Mouse (Mus musculus) forebrain, embryonic 14.5 days (tissue): Measurements from ENCODE around the gene Zfp655. TPM values are rescaled to one million over a fixed set of nuclear protein-coding genes. Genes with fewer than 3 reads are reported as not detected.

Experiments used
- ATAC-seq: fragments of 200-750 bp; cut with Nextera tagmentation; 2 replicates; pipeline ENCODE4 v1.8.0; 2017; ENCODE audit warnings: mild to moderate bottlenecking, moderate library complexity
- DNase-seq: peaks from one replicate; pipeline ENCODE4 v3.0.0-alpha.2; 2015; ENCODE audit warnings: low spot score
- H3K27ac ChIP-seq: fragments of 300-500 bp; sonication (generic); 2 replicates; pipeline ENCODE4 v1.5.1; 2014; ENCODE audit warnings: low read depth, mild to moderate bottlenecking, control low read depth, low read length, moderate library complexity
- H3K27me3 ChIP-seq: fragments of 300-500 bp; sonication (generic); replicated peaks from 2 replicates; pipeline ENCODE4 v1.6.1; 2014; ENCODE audit warnings: low read length, control low read depth, mixed read lengths; ENCODE audit not compliant: control insufficient read depth, insufficient read depth
- H3K36me3 ChIP-seq: fragments of 300-500 bp; sonication (generic); 2 replicates; pipeline ENCODE4 v1.6.1; 2014; ENCODE audit warnings: low read length, control low read depth; ENCODE audit not compliant: control insufficient read depth, insufficient read depth
- H3K4me1 ChIP-seq: fragments of 300-500 bp; sonication (generic); 2 replicates; pipeline ENCODE4 v1.6.1; 2014; ENCODE audit warnings: antibody characterized with exemption, low read length, control low read depth; ENCODE audit not compliant: control insufficient read depth, insufficient read depth
- H3K4me2 ChIP-seq: fragments of 300-500 bp; sonication (generic); 2 replicates; pipeline ENCODE4 v1.6.1; 2014; ENCODE audit warnings: mild to moderate bottlenecking, control low read depth, low read length
- H3K4me3 ChIP-seq: fragments of 300-500 bp; sonication (generic); 2 replicates; pipeline ENCODE4 v1.5.1; 2014; ENCODE audit warnings: low read depth, low read length, control low read depth
- H3K9ac ChIP-seq: fragments of 300-500 bp; sonication (generic); 2 replicates; pipeline ENCODE4 v1.6.1; 2014; ENCODE audit warnings: mild to moderate bottlenecking, low read length, control low read depth, moderate library complexity
- H3K9me3 ChIP-seq: fragments of 300-500 bp; sonication (generic); replicated peaks from 2 replicates; pipeline ENCODE4 v1.6.1; 2016; ENCODE audit warnings: low read length, control low read depth, mixed read lengths; ENCODE audit not compliant: control insufficient read depth
- WGBS: fragments of 180-500 bp; shearing (Covaris S2); extraction: QIAGEN DNeasy Blood & Tissue Kit; methylation state at CpG from one replicate; pipeline ENCODE4 v1.1.7; 2014; 5-methylcytosine and 5-hydroxymethylcytosine counted together
- polyA plus RNA-seq: library from polyadenylated mRNA; unstranded; fragments of >200 nt; fragmentation: Nextera tagmentation; extraction: Ambion mirVana; gene quantifications from 2 replicates; pipeline ENCODE4 v1.2.1, GENCODE M21; 2014

Zfp655 gene
- polyA plus RNA-seq, 1 experiment from 2014 or later, result 42.8 TPM

GRCm38 (mm10) chr5:145292398-145292797, 60.9 kb downstream of the Zfp655 start:
- Histone ChIP-seq H3K27ac (no peak overlapping the region), H3K4me2 (no peak overlapping the region), H3K4me1 (no peaks in the 10 kb centered on the region), H3K9ac (no peak overlapping the region), H3K9me3 (no peaks in the 10 kb centered on the region), H3K27me3 (no peaks in the 10 kb centered on the region), H3K36me3 (peaks cover 59% of the 10 kb centered on the region), H3K4me3 (no peak overlapping the region)
- WGBS, result 96% methylated on average over 6 of the region's 6 CpGs
- no peak for ATAC-seq
- DNase-seq, result no peak

Other genes starting within 250 kb of the Zfp655 start
- not detected in 2 replicates for gene Gm4871, start 199.0 kb upstream of the Zfp655 start, polyA plus RNA-seq
- gene 1700018F24Rik, start 188.7 kb upstream of the Zfp655 start, polyA plus RNA-seq, result not detected in 2 replicates
- gene Arpc1a, start 147.9 kb upstream of the Zfp655 start, polyA plus RNA-seq, result 241 and 263 TPM in 2 replicates
- not detected in 2 replicates for gene Kpna7, start 147.7 kb upstream of the Zfp655 start, polyA plus RNA-seq
- 48.8 and 50.3 TPM in 2 replicates for gene Arpc1b, start 117.5 kb upstream of the Zfp655 start, polyA plus RNA-seq
- gene Pdap1, start 91.5 kb upstream of the Zfp655 start, polyA plus RNA-seq, result 98.8 and 102 TPM in 2 replicates
- gene Bud31, start 91.4 kb upstream of the Zfp655 start, polyA plus RNA-seq, result 226 and 245 TPM in 2 replicates
- gene Ptcd1, start 64.6 kb upstream of the Zfp655 start, polyA plus RNA-seq, result 16.8 and 21.6 TPM in 2 replicates
- 28.9 and 31.1 TPM in 2 replicates for gene Cpsf4, start 64.5 kb upstream of the Zfp655 start, polyA plus RNA-seq
- gene Atp5j2, start 39.7 kb upstream of the Zfp655 start, polyA plus RNA-seq, result 513 and 604 TPM in 2 replicates
- gene Zkscan14, start 29.8 kb upstream of the Zfp655 start, polyA plus RNA-seq, result 14.9 and 16.4 TPM in 2 replicates
- gene Zkscan5, start 27.2 kb upstream of the Zfp655 start, polyA plus RNA-seq, result 17.7 and 17.8 TPM in 2 replicates
- 0.98 and 1.6 TPM in 2 replicates for gene Zscan25, start 48.8 kb downstream of the Zfp655 start, polyA plus RNA-seq
- not detected in 2 replicates for gene Cyp3a57, start 113.6 kb downstream of the Zfp655 start, polyA plus RNA-seq
- not detected in 2 replicates for gene Cyp3a16, start 238.0 kb downstream of the Zfp655 start, polyA plus RNA-seq